Mouse (Mus musculus): ENCODE data around the gene Apba2. TPM values are rescaled to one million over a fixed set of nuclear protein-coding genes. Genes with fewer than 3 reads are reported as not detected.

Apba2 gene
- total RNA-seq, 2 experiments from 2014 or later = 300 to 305 TPM

DNA sequence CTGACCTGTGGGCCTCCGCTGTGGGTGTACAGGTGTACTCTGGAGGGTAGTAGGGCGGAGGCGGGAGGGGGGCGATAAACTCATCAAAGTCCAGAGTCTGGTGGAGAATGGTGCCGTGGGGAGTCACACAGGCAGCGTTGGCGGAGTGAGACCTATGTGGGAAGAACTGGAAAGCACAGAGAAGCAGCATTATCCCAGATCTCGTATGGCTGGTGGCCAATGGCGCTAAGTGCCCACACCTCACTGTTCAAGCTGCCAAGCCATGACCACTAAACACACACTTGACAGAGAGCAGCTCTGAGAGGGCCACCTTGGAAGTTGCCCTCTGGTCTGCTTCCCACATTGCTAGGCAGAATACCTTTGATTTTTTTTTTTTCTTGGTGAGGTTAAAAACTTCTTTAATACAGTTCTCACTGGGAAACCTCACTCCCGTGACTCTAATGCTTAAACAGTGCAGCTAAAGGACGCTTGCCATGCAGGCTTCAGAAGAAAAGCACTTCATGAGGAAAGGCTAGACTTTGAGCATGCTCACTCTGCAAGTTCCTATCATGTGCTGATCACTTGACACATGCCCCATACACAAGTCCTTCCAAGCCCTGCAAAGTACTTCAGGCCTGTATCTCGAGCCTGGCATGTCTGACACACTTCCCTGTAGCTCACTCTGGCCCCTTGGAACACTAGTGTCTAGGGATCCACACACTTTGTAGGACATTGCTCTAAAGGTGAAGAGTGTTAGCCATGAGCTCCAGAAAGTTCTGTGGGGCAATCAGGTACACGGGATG, 275.4 kb downstream of the Apba2 start:
- DNase-seq (ENCODE audit: low spot score in 2 of 2) = no peak

DNA sequence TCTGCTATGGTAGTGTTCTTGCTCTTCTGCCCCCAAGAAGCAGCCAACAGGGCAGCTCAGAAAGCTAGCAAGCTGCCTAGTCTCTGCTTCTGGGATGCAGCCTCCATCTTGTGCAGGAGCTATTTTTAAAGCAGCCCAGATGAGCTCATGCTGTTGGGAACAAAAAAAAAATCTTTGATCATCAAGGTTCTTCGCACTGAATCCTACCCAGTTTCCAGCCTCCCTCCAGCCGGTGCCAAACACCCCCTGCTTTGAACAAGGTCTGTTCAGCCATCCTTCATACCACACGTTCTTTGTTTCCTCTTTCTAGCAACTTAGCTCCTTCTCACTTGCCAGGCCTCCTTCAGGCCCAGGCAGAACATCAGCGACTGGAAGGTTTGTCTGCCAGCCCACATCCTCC, 278.0 kb downstream of the Apba2 start:
- peak in 1 of 2 experiments; percentile 42 for DNase-seq (ENCODE audit: low spot score in 2 of 2)

GRCm38 (mm10) chr7:64785040-64785439, 283.5 kb downstream of the Apba2 start:
- no peak for DNase-seq (ENCODE audit: low spot score in 2 of 2)

GRCm38 (mm10) chr7:64791145-64791544, 289.6 kb downstream of the Apba2 start:
- no peak for DNase-seq (ENCODE audit: low spot score in 2 of 2)

GRCm38 (mm10) chr7:64792031-64792430, 290.5 kb downstream of the Apba2 start:
- DNase-seq (ENCODE audit: low spot score in 2 of 2) = no peak

DNA sequence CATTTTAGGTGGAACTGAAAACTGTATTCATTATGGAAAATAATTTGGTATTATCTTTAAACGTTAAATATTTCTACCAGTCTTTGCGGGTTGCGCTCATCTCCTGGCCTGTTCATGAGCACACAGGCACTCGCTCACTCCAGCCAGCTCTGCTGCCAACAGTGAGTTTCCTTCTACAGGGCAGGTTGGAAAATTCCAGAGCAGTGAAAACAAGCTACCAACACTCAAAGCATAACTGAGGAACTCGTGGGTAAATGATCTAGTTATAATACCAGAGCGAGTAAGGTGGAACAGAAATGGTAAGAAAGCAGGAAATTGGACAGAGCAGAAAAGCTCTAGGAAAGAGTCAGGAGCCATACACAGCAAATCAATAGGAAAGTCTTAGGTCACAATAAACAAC, 294.0 kb downstream of the Apba2 start:
- no peak for DNase-seq (ENCODE audit: low spot score in 2 of 2)

Other genes with a start within 250 kb of the Apba2 start
- 10 to 100 TPM; 16.1 to 17.9 TPM for gene Mtmr10, start 214.1 kb upstream of the Apba2 start, total RNA-seq (2021)
- 10 to 100 TPM in 1 of 2 experiments, 1 to 10 TPM in 1; 9.1 to 10.9 TPM for gene Fan1, start 127.6 kb upstream of the Apba2 start, total RNA-seq (2021)
- gene Mphosph10, start 109.4 kb upstream of the Apba2 start, total RNA-seq (2021) = 10 to 100 TPM; 19.5 to 24.6 TPM
- gene Mcee, start 109.1 kb upstream of the Apba2 start, total RNA-seq (2021) = 10 to 100 TPM; 44.0 to 47.0 TPM

Data from layer of hippocampus, postnatal 10 days (tissue).